Mouse (Mus musculus): ENCODE measurements around the gene Cib2.

DNA sequence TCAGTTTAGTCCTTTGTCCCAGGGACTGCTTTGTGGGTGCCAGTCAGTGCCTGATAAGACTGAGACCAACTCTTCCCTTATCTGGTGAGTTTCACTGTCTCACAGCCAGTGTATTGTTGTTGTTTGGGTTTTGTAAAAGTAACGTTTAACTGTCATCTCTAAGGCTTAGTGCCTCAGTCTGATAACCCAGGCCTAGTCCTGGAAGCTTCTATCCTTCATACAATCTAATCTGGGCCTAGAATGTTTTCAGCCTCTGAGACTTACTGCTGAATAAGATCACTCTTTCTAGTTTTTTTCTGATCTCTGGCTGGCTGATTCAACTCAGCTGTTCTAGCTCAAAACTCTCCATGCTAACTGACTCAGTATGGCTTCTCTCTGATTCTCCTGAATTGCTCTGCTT is 23.7 kb upstream of the Cib2 start:
- TF ChIP-seq POLR2A (IDR thresholded peaks at IDR 0.05; ENCODE audit: low read depth, low read length) (no peak), CTCF (IDR thresholded peaks at IDR 0.05; ENCODE audit: borderline replicate concordance, insufficient read depth, low read length) (no peak)

All from embryonic fibroblast, embryonic 13.5 days (primary cell).